Mouse (Mus musculus): ENCODE results near the gene Fam178b. TPM values are rescaled to one million over a fixed set of nuclear protein-coding genes. Genes with fewer than 3 reads are reported as not detected.

Fam178b gene
- polyA plus RNA-seq, 1 experiment from 2014 or later = 0.59 TPM

DNA sequence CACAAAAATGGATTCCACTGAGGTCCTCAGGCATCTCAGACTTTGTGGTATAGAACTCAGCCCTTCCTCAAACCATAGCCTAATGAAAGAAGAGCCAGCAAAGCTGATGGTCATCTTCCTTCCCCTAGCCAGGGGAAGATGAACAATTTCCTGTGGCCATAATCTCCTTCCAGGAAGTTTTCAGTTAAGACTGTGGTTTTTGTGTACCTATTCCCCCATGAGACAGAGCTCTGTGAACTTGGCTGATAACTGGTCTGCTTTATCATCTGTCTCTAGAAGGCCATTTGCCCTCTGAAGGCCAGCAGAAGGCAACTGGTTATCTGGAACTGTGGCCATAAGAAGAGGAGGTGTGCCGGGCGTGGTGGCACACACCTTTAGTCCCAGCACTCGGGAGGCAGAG lies 26.8 kb downstream of the Fam178b start:
- no peak for TF ChIP-seq EP300 (optimal IDR thresholded peaks at IDR 0.05)
- TF ChIP-seq CTCF (IDR thresholded peaks at IDR 0.05; ENCODE audit: low read depth) = no peak
- H3K27me3 ChIP-seq (ENCODE audit: control insufficient read depth, insufficient read depth, low read length) = no peaks in the 10 kb centered on the region
- H3K9me3 ChIP-seq (ENCODE audit: control insufficient read depth, low read length) = no peaks in the 10 kb centered on the region
- no peak overlapping the region for H3K9ac ChIP-seq (ENCODE audit: low read length)
- no peaks in the 10 kb centered on the region for H3K4me1 ChIP-seq (replicated peaks; ENCODE audit: control insufficient read depth, insufficient read depth)
- H3K4me3 ChIP-seq (ENCODE audit: low read depth, low read length) = no peak overlapping the region
- no peak overlapping the region for H3K4me2 ChIP-seq (replicated peaks; ENCODE audit: low read depth)
- no peak for ATAC-seq (ENCODE audit: low FRiP score, low TSS enrichment)
- H3K27ac ChIP-seq (replicated peaks) = no peak overlapping the region
- WGBS = 87% methylated on average over 3 of the region's 3 CpGs
- no peak for DNase-seq (ENCODE audit: low spot score)
- H3K36me3 ChIP-seq (ENCODE audit: control insufficient read depth, insufficient read depth, low read length) = no peaks in the 10 kb centered on the region

DNA sequence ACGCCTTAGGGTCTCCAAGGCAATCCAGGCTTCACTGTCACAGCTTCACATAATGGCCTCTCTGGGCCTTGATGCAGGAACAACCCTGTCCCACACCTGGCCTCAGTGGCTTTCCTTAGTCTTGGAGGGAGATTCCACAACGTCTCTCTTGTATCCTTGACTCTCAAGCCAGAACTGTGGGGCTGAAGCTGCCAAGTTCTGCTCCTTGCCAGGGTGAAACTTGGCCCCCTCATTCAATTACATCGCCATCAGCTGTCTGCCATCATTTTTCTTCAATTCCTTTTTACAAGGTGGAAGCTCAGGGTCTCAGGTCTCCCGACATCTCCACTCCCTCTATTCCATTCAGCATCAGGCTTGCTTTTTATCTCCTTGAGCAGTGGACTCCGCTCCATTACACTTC lies 27.9 kb downstream of the Fam178b start:
- 92% methylated on average over 5 of the region's 5 CpGs for WGBS
- Histone ChIP-seq H3K9ac (ENCODE audit: low read length) (no peak overlapping the region), H3K27me3 (ENCODE audit: control insufficient read depth, insufficient read depth, low read length) (no peaks in the 10 kb centered on the region), H3K36me3 (ENCODE audit: control insufficient read depth, insufficient read depth, low read length) (no peaks in the 10 kb centered on the region), H3K4me3 (ENCODE audit: low read depth, low read length) (no peak overlapping the region), H3K4me2 (replicated peaks; ENCODE audit: low read depth) (no peak overlapping the region), H3K27ac (replicated peaks) (no peak overlapping the region), H3K4me1 (replicated peaks; ENCODE audit: control insufficient read depth, insufficient read depth) (no peaks in the 10 kb centered on the region), H3K9me3 (ENCODE audit: control insufficient read depth, low read length) (no peaks in the 10 kb centered on the region)
- no peak for ATAC-seq (ENCODE audit: low FRiP score, low TSS enrichment)
- no peak for TF ChIP-seq EP300 (optimal IDR thresholded peaks at IDR 0.05)
- TF ChIP-seq CTCF (IDR thresholded peaks at IDR 0.05; ENCODE audit: low read depth) = no peak
- no peak for DNase-seq (ENCODE audit: low spot score)

DNA sequence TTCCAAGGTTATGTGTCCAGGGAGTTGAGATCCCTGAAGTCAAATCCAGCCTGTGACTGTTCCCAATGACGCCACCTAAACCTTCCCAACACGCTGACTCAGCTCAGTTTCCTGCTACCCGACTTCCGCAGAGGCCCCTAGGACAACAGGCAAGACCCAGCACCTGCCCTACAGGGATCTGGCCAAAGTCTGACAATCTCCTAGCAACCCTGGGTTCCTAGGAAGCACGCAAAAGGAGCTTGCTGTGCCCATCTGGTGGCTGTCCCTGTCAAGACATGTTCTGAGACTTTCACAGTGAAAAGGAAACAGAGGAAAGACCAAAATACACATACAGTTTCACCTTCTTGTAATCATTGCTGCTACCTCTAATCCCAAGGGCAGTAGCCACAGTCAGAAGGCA lies 35.4 kb downstream of the Fam178b start:
- Histone ChIP-seq H3K4me1 (replicated peaks; ENCODE audit: control insufficient read depth, insufficient read depth) (no peaks in the 10 kb centered on the region), H3K36me3 (ENCODE audit: control insufficient read depth, insufficient read depth, low read length) (no peaks in the 10 kb centered on the region), H3K4me3 (ENCODE audit: low read depth, low read length) (no peak overlapping the region), H3K4me2 (replicated peaks; ENCODE audit: low read depth) (no peak overlapping the region), H3K27me3 (ENCODE audit: control insufficient read depth, insufficient read depth, low read length) (no peaks in the 10 kb centered on the region), H3K9ac (ENCODE audit: low read length) (no peak overlapping the region), H3K27ac (replicated peaks) (peak overlapping the region; percentile 84), H3K9me3 (ENCODE audit: control insufficient read depth, low read length) (no peaks in the 10 kb centered on the region)
- DNase-seq (ENCODE audit: low spot score) = peak; percentile 73
- no peak for TF ChIP-seq EP300 (optimal IDR thresholded peaks at IDR 0.05)
- TF ChIP-seq CTCF (IDR thresholded peaks at IDR 0.05; ENCODE audit: low read depth) = peak; percentile 59
- peak; percentile 94 for ATAC-seq (ENCODE audit: low FRiP score, low TSS enrichment)
- WGBS = 35% methylated on average over 5 of the region's 5 CpGs

DNA sequence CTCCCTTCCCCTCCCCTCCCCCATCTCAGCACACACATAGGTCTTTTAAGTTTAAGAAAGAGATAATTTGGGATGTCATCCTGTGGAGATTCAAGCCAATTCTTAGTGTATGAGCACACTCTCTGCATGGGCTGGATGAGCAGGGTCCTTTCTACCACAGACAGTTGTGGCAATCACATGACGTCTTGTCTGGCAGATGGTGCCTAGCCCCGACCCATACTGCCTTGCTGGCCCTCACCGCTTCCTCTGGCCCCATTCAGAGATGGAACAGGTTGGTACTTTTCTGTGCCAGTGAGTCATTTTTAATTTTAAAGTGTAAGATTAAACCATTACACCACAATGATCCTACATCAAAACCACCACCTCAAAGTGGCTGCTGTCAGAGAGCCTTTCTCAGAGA lies 36.7 kb downstream of the Fam178b start:
- Histone ChIP-seq H3K27ac (replicated peaks) (no peak overlapping the region), H3K4me2 (replicated peaks; ENCODE audit: low read depth) (no peak overlapping the region), H3K27me3 (ENCODE audit: control insufficient read depth, insufficient read depth, low read length) (no peaks in the 10 kb centered on the region), H3K4me3 (ENCODE audit: low read depth, low read length) (no peak overlapping the region), H3K9ac (ENCODE audit: low read length) (no peak overlapping the region), H3K36me3 (ENCODE audit: control insufficient read depth, insufficient read depth, low read length) (no peaks in the 10 kb centered on the region), H3K4me1 (replicated peaks; ENCODE audit: control insufficient read depth, insufficient read depth) (no peaks in the 10 kb centered on the region), H3K9me3 (ENCODE audit: control insufficient read depth, low read length) (no peaks in the 10 kb centered on the region)
- WGBS = 68% methylated on average over 3 of the region's 3 CpGs
- DNase-seq (ENCODE audit: low spot score) (no peak), ATAC-seq (ENCODE audit: low FRiP score, low TSS enrichment) (no peak)
- TF ChIP-seq EP300 (optimal IDR thresholded peaks at IDR 0.05) (no peak), CTCF (IDR thresholded peaks at IDR 0.05; ENCODE audit: low read depth) (no peak)

DNA sequence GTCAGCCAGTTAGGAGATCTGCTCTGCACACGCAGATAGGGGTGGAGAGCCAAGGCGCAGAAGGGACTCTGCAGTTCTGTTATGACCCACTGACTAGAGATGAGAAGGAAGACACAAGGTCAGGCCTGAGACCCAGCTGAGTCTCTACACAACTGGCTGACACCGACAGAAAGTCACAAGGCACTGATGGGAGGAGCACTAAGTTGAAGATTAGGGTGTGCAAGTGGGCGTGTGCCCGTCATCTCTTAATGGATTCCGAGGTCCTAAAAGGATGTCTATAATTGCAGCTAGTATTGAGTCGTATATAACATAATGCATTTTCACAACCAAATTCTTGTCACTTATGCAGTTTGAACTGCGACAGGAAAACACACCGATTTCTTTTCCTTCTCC lies 38.4 kb downstream of the Fam178b start:
- Histone ChIP-seq H3K4me2 (replicated peaks; ENCODE audit: low read depth) (no peak overlapping the region), H3K27me3 (ENCODE audit: control insufficient read depth, insufficient read depth, low read length) (no peaks in the 10 kb centered on the region), H3K4me1 (replicated peaks; ENCODE audit: control insufficient read depth, insufficient read depth) (no peaks in the 10 kb centered on the region), H3K36me3 (ENCODE audit: control insufficient read depth, insufficient read depth, low read length) (no peaks in the 10 kb centered on the region), H3K9me3 (ENCODE audit: control insufficient read depth, low read length) (no peaks in the 10 kb centered on the region), H3K4me3 (ENCODE audit: low read depth, low read length) (no peak overlapping the region), H3K9ac (ENCODE audit: low read length) (no peak overlapping the region), H3K27ac (replicated peaks) (no peak overlapping the region)
- TF ChIP-seq EP300 (optimal IDR thresholded peaks at IDR 0.05) = no peak
- DNase-seq (ENCODE audit: low spot score) (no peak), ATAC-seq (ENCODE audit: low FRiP score, low TSS enrichment) (no peak)
- 79% methylated on average over 9 of the region's 9 CpGs for WGBS

DNA sequence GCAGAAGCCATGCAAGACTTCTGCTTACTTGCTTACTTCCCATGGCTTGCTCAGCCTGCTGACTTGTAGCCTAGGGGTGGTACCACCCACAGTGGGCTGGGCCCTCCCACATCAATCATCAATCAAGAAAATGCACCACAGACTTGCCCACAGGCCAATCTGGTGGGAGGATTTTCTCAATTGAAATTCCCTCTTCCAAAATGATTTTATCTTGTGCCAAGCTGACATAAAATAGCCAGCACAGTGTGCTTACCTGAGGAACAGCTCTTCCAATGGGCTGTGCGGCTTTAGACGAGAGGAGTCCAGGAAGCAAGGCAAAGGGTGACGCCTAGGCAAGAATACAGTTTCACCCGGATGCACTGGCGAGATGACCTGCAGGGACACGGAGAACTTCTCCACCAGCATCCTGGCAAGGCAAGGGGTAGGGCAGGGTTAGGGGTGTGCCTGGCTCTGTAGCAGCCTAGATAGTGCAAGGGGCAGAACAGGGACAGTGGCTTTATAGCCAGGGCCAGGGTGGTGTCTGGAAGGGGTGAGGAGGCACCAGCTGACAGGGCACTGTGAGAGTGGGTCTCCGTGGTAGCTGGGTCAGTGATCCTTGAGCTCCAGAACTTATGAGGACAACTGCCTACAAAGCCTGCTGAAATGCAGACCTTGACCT lies 38.9 kb downstream of the Fam178b start:
- H3K4me2 ChIP-seq (replicated peaks; ENCODE audit: low read depth) = no peak overlapping the region
- H3K36me3 ChIP-seq (ENCODE audit: control insufficient read depth, insufficient read depth, low read length) = no peaks in the 10 kb centered on the region
- H3K4me1 ChIP-seq (replicated peaks; ENCODE audit: control insufficient read depth, insufficient read depth) = no peaks in the 10 kb centered on the region
- TF ChIP-seq EP300 (optimal IDR thresholded peaks at IDR 0.05) = no peak
- no peak for TF ChIP-seq CTCF (IDR thresholded peaks at IDR 0.05; ENCODE audit: low read depth)
- ATAC-seq (ENCODE audit: low FRiP score, low TSS enrichment) (no peak), DNase-seq (ENCODE audit: low spot score) (no peak)
- no peaks in the 10 kb centered on the region for H3K9me3 ChIP-seq (ENCODE audit: control insufficient read depth, low read length)
- H3K27ac ChIP-seq (replicated peaks) = no peak overlapping the region
- no peak overlapping the region for H3K9ac ChIP-seq (ENCODE audit: low read length)
- WGBS = 69% methylated on average over 7 of the region's 7 CpGs
- no peak overlapping the region for H3K4me3 ChIP-seq (ENCODE audit: low read depth, low read length)
- no peaks in the 10 kb centered on the region for H3K27me3 ChIP-seq (ENCODE audit: control insufficient read depth, insufficient read depth, low read length)
